Mouse (Mus musculus) ES-Bruce4 (cell line): ENCODE results near the gene Fbxw24. TPM values are rescaled to one million over a fixed set of nuclear protein-coding genes. Genes with fewer than 3 reads are reported as not detected.
"Not testable (repeated sequence)": the region's sequence is repeated elsewhere in the genome, so short reads cannot be mapped to it uniquely, and the experiment has no call there.

Source experiments
- H3K27ac ChIP-seq: 2 replicates; pipeline ENCODE4 v1.5.1; 2012; ENCODE audit warnings: low read length, inconsistent platforms; ENCODE audit not compliant: insufficient read depth
- H3K27me3 ChIP-seq: 2 replicates; pipeline ENCODE4 v1.6.1; 2012; ENCODE audit warnings: mild to moderate bottlenecking, low read length, inconsistent platforms; ENCODE audit not compliant: control insufficient read depth, poor library complexity, insufficient read depth, severe bottlenecking
- H3K36me3 ChIP-seq: 2 replicates; pipeline ENCODE4 v1.6.1; 2012; ENCODE audit warnings: inconsistent platforms, mild to moderate bottlenecking, low read length, moderate library complexity; ENCODE audit not compliant: control insufficient read depth, poor library complexity, insufficient read depth, severe bottlenecking
- H3K4me1 ChIP-seq: one replicate; pipeline ENCODE4 v1.8.1; 2011; ENCODE audit warnings: low read length; ENCODE audit not compliant: control insufficient read depth, insufficient read depth
- H3K4me3 ChIP-seq: 2 replicates; pipeline ENCODE4 v1.5.1; 2011; ENCODE audit warnings: low read depth, mild to moderate bottlenecking, low read length
- H3K9ac ChIP-seq: 2 replicates; pipeline ENCODE4 v1.6.1; 2012; ENCODE audit warnings: low read depth, mild to moderate bottlenecking, inconsistent platforms; ENCODE audit not compliant: poor library complexity, severe bottlenecking
- H3K9me3 ChIP-seq: replicated peaks from 2 replicates; pipeline ENCODE4 v1.6.1; 2012; ENCODE audit warnings: mild to moderate bottlenecking, low read length, inconsistent platforms; ENCODE audit not compliant: control insufficient read depth, poor library complexity, insufficient read depth, severe bottlenecking
- CTCF ChIP-seq: IDR thresholded peaks from one replicate; pipeline ENCODE4 v1.8.1; 2011; ENCODE audit warnings: low read depth, low read length
- EP300 ChIP-seq: IDR thresholded peaks from 2 replicates; pipeline ENCODE4 v1.6.1; 2011; ENCODE audit warnings: low read depth, low read length; ENCODE audit not compliant: insufficient read depth
- POLR2A ChIP-seq: IDR thresholded peaks from one replicate; pipeline ENCODE4 v1.8.1; 2011; ENCODE audit warnings: low read length; ENCODE audit not compliant: insufficient read depth
- polyA plus RNA-seq: library from polyadenylated mRNA; stranded (reverse); fragments of >200 nt; gene quantifications from 2 replicates; pipeline ENCODE4 v1.2.4, GENCODE M21; 2011; ENCODE audit warnings: low read depth; ENCODE audit not compliant: missing spikeins, insufficient read depth, insufficient read length

Gene Fbxw24
- polyA plus RNA-seq, 1 experiment: not detected

- no peaks in the 10 kb centered on the region for H3K27me3 ChIP-seq
- TF ChIP-seq CTCF: no peak
- TF ChIP-seq POLR2A: no peak
- no peak for TF ChIP-seq EP300
- no peak overlapping the region for H3K4me3 ChIP-seq
These were observed 60.3 kb downstream of the Fbxw24 start for GRCm38 (mm10) chr9:109565546-109565945.

GRCm38 (mm10) chr9:109562106-109562505 lies 63.8 kb downstream of the Fbxw24 start:
- not testable (repeated sequence) for H3K9ac ChIP-seq, H3K9me3 ChIP-seq, H3K4me1 ChIP-seq, H3K27ac ChIP-seq, H3K27me3 ChIP-seq, H3K4me3 ChIP-seq, H3K36me3 ChIP-seq

More at GRCm38 (mm10) chr9:109565546-109565945, 60.3 kb downstream of the Fbxw24 start:
- Histone ChIP-seq H3K36me3 (no peaks in the 10 kb centered on the region), H3K4me1 (no peaks in the 10 kb centered on the region), H3K9me3 (no peaks in the 10 kb centered on the region), H3K27ac (no peak overlapping the region), H3K9ac (no peak overlapping the region)

- H3K36me3 ChIP-seq: no peaks in the 10 kb centered on the region
- H3K9ac ChIP-seq: no peak overlapping the region
- no peak for TF ChIP-seq EP300
- no peak for TF ChIP-seq POLR2A
- TF ChIP-seq CTCF: no peak
- H3K9me3 ChIP-seq: 0 out of 2 replicates have a peak, but pooled peaks cover 2% of the 10 kb centered on the region
- H3K4me3 ChIP-seq: no peak overlapping the region
- no peak overlapping the region for H3K27ac ChIP-seq
- H3K4me1 ChIP-seq: no peaks in the 10 kb centered on the region
- H3K27me3 ChIP-seq: no peaks in the 10 kb centered on the region
These were observed 73.4 kb downstream of the Fbxw24 start for GRCm38 (mm10) chr9:109552483-109552882.

Other genes with a start within 250 kb of the Fbxw24 start
- gene Fbxw22, start 221.8 kb downstream of the Fbxw24 start, polyA plus RNA-seq: not detected in 2 replicates
- gene Fbxw16, start 176.9 kb downstream of the Fbxw24 start, polyA plus RNA-seq: not detected in 2 replicates
- 0.55 and 1.2 TPM in 2 replicates for gene Fbxw19, start 130.2 kb downstream of the Fbxw24 start, polyA plus RNA-seq
- gene Fbxw15, start 57.8 kb downstream of the Fbxw24 start, polyA plus RNA-seq: not detected in 2 replicates
- not detected in 2 replicates for gene Fbxw25, start 38.6 kb upstream of the Fbxw24 start, polyA plus RNA-seq
- not detected in 2 replicates for gene Fbxw18, start 76.6 kb upstream of the Fbxw24 start, polyA plus RNA-seq
- not detected in 2 replicates for gene Fbxw26, start 120.0 kb upstream of the Fbxw24 start, polyA plus RNA-seq
- not detected in 2 replicates for gene Fbxw27, start 164.6 kb upstream of the Fbxw24 start, polyA plus RNA-seq
- not detected in 2 replicates for gene Spink8, start 186.2 kb upstream of the Fbxw24 start, polyA plus RNA-seq
- gene Nme6, start 206.7 kb upstream of the Fbxw24 start, polyA plus RNA-seq: 41.2 and 44.7 TPM in 2 replicates
- gene Camp, start 223.6 kb upstream of the Fbxw24 start, polyA plus RNA-seq: not detected in 2 replicates
- gene Cdc25a, start 249.5 kb upstream of the Fbxw24 start, polyA plus RNA-seq: 74.3 and 75.6 TPM in 2 replicates